Mouse (Mus musculus): ENCODE measurements at regions not wholly inside any gene's neighbourhood (a gene's known extent, or its start where the extent isn't known, plus 50 kb on each side); places are given as distances from the start of the nearest gene placed in this dataset.

DNA sequence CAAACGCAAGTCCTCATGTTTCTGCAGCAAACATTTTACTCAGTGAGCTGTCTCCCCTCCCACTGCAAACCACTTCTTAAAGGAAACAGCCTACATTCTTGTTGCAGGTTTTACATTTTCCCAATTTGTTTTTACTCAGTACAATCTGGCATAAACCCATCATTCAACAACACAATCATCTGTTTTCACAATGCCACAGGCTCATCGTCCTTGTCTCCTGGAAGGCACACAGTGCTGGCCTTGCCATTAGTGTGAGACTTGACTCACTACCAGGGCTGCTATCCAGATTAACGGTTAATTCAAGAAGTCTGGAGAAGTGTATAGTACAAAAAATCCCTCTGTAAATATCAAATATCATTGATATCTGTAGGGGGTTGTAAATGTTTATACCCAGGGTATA, 2006.3 kb upstream of the 5930422O12Rik start:
- TF ChIP-seq POLR2A (IDR thresholded peaks at IDR 0.05; ENCODE audit: borderline replicate concordance, extremely low read depth, low read depth, low read length): no peak
- no peak for TF ChIP-seq CTCF (IDR thresholded peaks at IDR 0.05; ENCODE audit: insufficient read depth, low read length)

All from lung, adult 2 months (tissue).